Mouse (Mus musculus) spleen, adult 2 months (tissue): ENCODE measurements around the gene Gal. TPM values are rescaled to one million over a fixed set of nuclear protein-coding genes. Genes with fewer than 3 reads are reported as not detected.

Source experiments
- DNase-seq, 2 experiments: peaks; one replicate each; pipeline versions ENCODE4 v3.0.0 to v3.0.0-alpha.2; 2012 to 2021; ENCODE audit warnings: low spot score in 2 of 2, low read depth in 1 of 2
- H3K27ac ChIP-seq: fragments of 200-500 bp; 2 replicates; pipeline ENCODE4 v1.5.1; 2012; ENCODE audit warnings: low read length, inconsistent platforms; ENCODE audit not compliant: insufficient read depth
- H3K27me3 ChIP-seq: fragments of 200-500 bp; 2 replicates; pipeline ENCODE4 v1.6.1; 2012; ENCODE audit warnings: mild to moderate bottlenecking, moderate library complexity, low read length, inconsistent platforms; ENCODE audit not compliant: control insufficient read depth, insufficient read depth
- H3K36me3 ChIP-seq: fragments of 200-500 bp; 2 replicates; pipeline ENCODE4 v1.6.1; 2012; ENCODE audit warnings: mild to moderate bottlenecking, low read length, inconsistent platforms; ENCODE audit not compliant: control insufficient read depth, insufficient read depth
- H3K4me1 ChIP-seq: fragments of 200-500 bp; 2 replicates; pipeline ENCODE4 v1.6.1; 2011; ENCODE audit warnings: inconsistent platforms; ENCODE audit not compliant: control insufficient read depth, insufficient read depth, insufficient read length
- H3K4me3 ChIP-seq: fragments of 200-500 bp; 2 replicates; pipeline ENCODE4 v1.5.1; 2011; ENCODE audit warnings: mild to moderate bottlenecking, inconsistent platforms; ENCODE audit not compliant: insufficient read depth, insufficient read length; ENCODE audit errors: extremely low read depth
- CTCF ChIP-seq: fragments of 200-500 bp; IDR thresholded peaks from 2 replicates; pipeline ENCODE4 v1.5.1; 2011; ENCODE audit warnings: mild to moderate bottlenecking, inconsistent platforms; ENCODE audit not compliant: insufficient read depth, insufficient read length, insufficient replicate concordance; ENCODE audit errors: extremely low read depth
- POLR2A ChIP-seq: fragments of 200-500 bp; IDR thresholded peaks from 2 replicates; pipeline ENCODE4 v1.6.1; 2011; ENCODE audit warnings: low read depth, low read length, inconsistent platforms
- WGBS: fragments of 180-500 bp; shearing (Covaris S2); methylation state at CpG from one replicate; pipeline ENCODE4 v1.1.7; 2018; 5-methylcytosine and 5-hydroxymethylcytosine counted together
- polyA plus RNA-seq: library from polyadenylated mRNA; depleted of rRNA; stranded (reverse); fragments of >200 nt; gene quantifications from 2 replicates; pipeline ENCODE4 v1.2.3, GENCODE M21; 2012

Gal gene
- polyA plus RNA-seq, 1 experiment: 13.1 TPM

GRCm38 (mm10) chr19:3401504-3401903 is 12.8 kb downstream of the Gal start:
- Histone ChIP-seq H3K27me3 (no peaks in the 10 kb centered on the region), H3K4me1 (no peaks in the 10 kb centered on the region; the same call in 1 of the 2 replicates), H3K36me3 (no peaks in the 10 kb centered on the region), H3K4me3 (no peak overlapping the region), H3K27ac (no peak overlapping the region)
- no peak for DNase-seq
- WGBS: 54% methylated on average over 7 of the region's 7 CpGs
- TF ChIP-seq CTCF (no peak), POLR2A (no peak)

GRCm38 (mm10) chr19:3400057-3400456 is 14.3 kb downstream of the Gal start:
- no peaks in the 10 kb centered on the region for H3K36me3 ChIP-seq
- 85% methylated on average over 4 of the region's 4 CpGs for WGBS
- no peaks in the 10 kb centered on the region; the same call in 1 of the 2 replicates for H3K4me1 ChIP-seq
- no peak overlapping the region for H3K27ac ChIP-seq
- no peaks in the 10 kb centered on the region for H3K27me3 ChIP-seq
- H3K4me3 ChIP-seq: no peak overlapping the region
- DNase-seq: no peak
- TF ChIP-seq POLR2A (no peak), CTCF (no peak)

- Histone ChIP-seq H3K4me1 (no peaks in the 10 kb centered on the region; the same call in 1 of the 2 replicates), H3K27ac (no peak overlapping the region), H3K36me3 (no peaks in the 10 kb centered on the region), H3K27me3 (no peaks in the 10 kb centered on the region), H3K4me3 (no peak overlapping the region)
- no peak for DNase-seq
- TF ChIP-seq POLR2A: no peak
- TF ChIP-seq CTCF: no peak
- WGBS: 92% methylated on average over 3 of the region's 3 CpGs
Observed at GRCm38 (mm10) chr19:3394216-3394615, 20.1 kb downstream of the Gal start.

- no peak overlapping the region for H3K4me3 ChIP-seq
- H3K27ac ChIP-seq: no peak overlapping the region
- TF ChIP-seq CTCF (no peak), POLR2A (no peak)
- DNase-seq: no peak
- H3K4me1 ChIP-seq: peaks cover 2% of the 10 kb centered on the region
- 76% methylated on average over 1 of the region's 1 CpGs for WGBS
- H3K36me3 ChIP-seq: no peaks in the 10 kb centered on the region
- no peaks in the 10 kb centered on the region for H3K27me3 ChIP-seq
Observed at GRCm38 (mm10) chr19:3392384-3392783, 22.0 kb downstream of the Gal start.

- peak overlapping the region; percentile 71 for H3K27ac ChIP-seq
- H3K36me3 ChIP-seq: peaks cover 4% of the 10 kb centered on the region
- H3K4me1 ChIP-seq: peaks cover 2% of the 10 kb centered on the region
- DNase-seq: peak; percentile 66 to 87
- TF ChIP-seq POLR2A (no peak), CTCF (peak; percentile 75; the same call in 1 of the 2 replicates)
- no peaks in the 10 kb centered on the region for H3K27me3 ChIP-seq
- H3K4me3 ChIP-seq: peak overlapping the region; percentile 62
- WGBS: under 1% methylated on average over 43 of the region's 43 CpGs
Observed at GRCm38 (mm10) chr19:3389089-3389488, 25.3 kb downstream of the Gal start.

- peak; percentile 63 to 81 for DNase-seq
- H3K27me3 ChIP-seq: no peaks in the 10 kb centered on the region
- peaks cover 9% of the 10 kb centered on the region for H3K36me3 ChIP-seq
- peaks cover 2% of the 10 kb centered on the region for H3K4me1 ChIP-seq
- TF ChIP-seq POLR2A (no peak), CTCF (peak; percentile 28; the same call in 1 of the 2 replicates)
- WGBS: 3% methylated on average over 33 of the region's 33 CpGs
- H3K4me3 ChIP-seq: peak within 1 kb of the TSS; percentile 62
- H3K27ac ChIP-seq: peak within 1 kb of the TSS; percentile 71
Observed at GRCm38 (mm10) chr19:3388629-3389057, 25.7 kb downstream of the Gal start, which contains the start of gene Tesmin. Gene Tesmin, plus strand, starts transcription at chr19:3388857.

- Histone ChIP-seq H3K4me3 (no peak overlapping the region), H3K27me3 (no peaks in the 10 kb centered on the region), H3K27ac (no peak overlapping the region), H3K4me1 (peaks cover 2% of the 10 kb centered on the region), H3K36me3 (peaks cover 11% of the 10 kb centered on the region)
- DNase-seq: no peak
- WGBS: 71% methylated on average over 6 of the region's 6 CpGs
- TF ChIP-seq CTCF: no peak
- no peak for TF ChIP-seq POLR2A
Observed at GRCm38 (mm10) chr19:3388061-3388460, 26.3 kb downstream of the Gal start.

- TF ChIP-seq CTCF: no peak
- TF ChIP-seq POLR2A: no peak
- H3K4me3 ChIP-seq: no peak overlapping the region
- DNase-seq: no peak
- H3K27ac ChIP-seq: peak overlapping the region; percentile 37
- 89% methylated on average over 3 of the region's 3 CpGs for WGBS
- H3K27me3 ChIP-seq: no peaks in the 10 kb centered on the region
- H3K36me3 ChIP-seq: peaks cover 44% of the 10 kb centered on the region
- no peaks in the 10 kb centered on the region for H3K4me1 ChIP-seq
Observed at GRCm38 (mm10) chr19:3378614-3379013, 35.7 kb downstream of the Gal start.
